Mouse (Mus musculus) erythroblast, embryonic 14.5 days (primary cell): ENCODE results near the gene Hoga1.

Source experiments
- GATA1 ChIP-seq: IDR thresholded peaks from 2 replicates; pipeline ENCODE4 v1.6.1; 2012; ENCODE audit warnings: low read length, inconsistent platforms, mixed read lengths
- TAL1 ChIP-seq: IDR thresholded peaks from 3 replicates; pipeline ENCODE4 v1.6.1; 2012; ENCODE audit warnings: low read length, inconsistent platforms, mixed read lengths

GRCm38 (mm10) chr19:42045269-42046102 is at the start of gene Hoga1:
- TF ChIP-seq GATA1 (no peak), TAL1 (no peak)
